Mouse (Mus musculus): ENCODE data around the gene Aldob.

DNA sequence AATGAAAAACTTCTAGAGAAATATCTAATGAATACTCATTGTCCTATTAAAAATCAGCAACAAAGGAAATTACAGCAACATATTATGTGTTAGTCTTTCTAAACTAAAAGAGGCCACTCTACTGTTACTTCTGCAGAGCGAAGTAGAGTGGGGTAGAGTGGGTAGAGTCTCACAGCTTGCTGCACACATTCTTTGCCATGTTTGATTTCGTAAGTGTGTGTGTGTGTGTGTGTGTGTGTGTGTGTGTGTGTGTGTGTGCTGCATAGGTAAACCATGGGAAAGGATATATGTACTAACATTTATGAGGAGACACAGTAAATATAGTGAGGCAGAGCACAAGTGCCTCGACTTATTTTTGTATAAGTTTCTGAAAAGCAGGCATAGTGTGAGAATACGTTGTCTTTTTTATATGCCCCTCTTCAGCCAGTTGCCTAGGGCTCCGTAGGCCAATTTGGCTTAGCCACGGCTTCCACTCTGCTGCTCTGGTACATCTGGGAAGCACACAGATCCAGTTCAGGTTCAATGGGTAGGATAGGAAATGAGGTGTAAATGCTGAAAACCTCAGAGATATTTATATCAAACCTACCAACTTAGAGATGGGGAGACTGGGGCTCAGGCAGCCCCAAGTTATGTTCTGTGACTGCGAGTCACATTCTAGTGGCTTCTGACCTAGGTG lies 1.7 kb downstream of the Aldob start:
- TF ChIP-seq CTCF (IDR thresholded peaks at IDR 0.05) = no peak
- TF ChIP-seq EP300 (IDR thresholded peaks at IDR 0.05) = no peak
